Comparison of ENCODE assay signal across 14 mouse cellular contexts in the genomic region with DNA sequence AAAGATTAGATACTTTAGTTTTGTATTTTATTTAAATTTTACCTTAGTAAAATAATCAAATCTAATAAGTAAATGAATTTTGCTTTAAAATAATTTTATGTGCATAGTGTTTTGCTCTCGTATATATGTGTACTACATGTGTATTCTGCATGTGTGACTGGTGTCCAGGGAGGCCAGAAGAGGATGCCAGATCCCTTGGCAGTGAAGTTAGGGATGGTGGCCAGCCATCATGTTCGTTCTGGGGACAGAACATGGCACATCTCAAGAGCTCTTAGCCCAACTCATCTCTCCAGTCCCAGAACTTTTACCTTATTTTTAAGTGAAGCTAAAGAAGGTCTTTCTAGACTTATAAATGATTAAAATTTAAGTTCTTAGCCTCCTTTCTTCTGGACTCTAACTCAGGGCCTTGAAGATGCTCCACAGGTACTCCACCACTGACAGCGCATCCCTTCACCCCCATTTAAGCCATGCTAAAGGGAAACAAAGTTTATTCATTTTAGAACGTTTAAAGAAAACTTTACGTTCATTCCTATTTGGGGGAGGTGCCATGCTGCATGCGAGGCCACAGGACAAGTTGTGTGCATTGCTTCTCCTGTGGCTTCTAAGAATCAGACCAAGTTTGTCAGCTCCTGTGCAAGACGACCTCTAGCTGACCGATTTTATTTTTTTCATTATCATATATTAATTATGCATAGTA.
"Had no signal": no experiment of that assay in that cellular context is flagged by ENCODE, and none has a peak within 500 bp of the region (broad histone marks: within the 10 kb centered on the region; RNA-seq: fewer than 3 reads in every experiment).

No protein-coding gene starts in this region.

- H3K27me3 ChIP-seq: liver, embryonic 15.5 days; midbrain, embryonic 15.5 days; neural tube, embryonic 13.5 days had no signal

- DNase-seq: kidney, postnatal 25 days; lung, adult 2 months; lung, postnatal 36 days; retina, postnatal 1 day; right cerebral cortex, postnatal 4 days; spleen, adult 18-20 months; thymus, adult 18-20 months; thymus, postnatal 14 days had no signal

- H3K4me3 ChIP-seq: left cerebral cortex, adult 2 months; limb, embryonic 10.5 days; liver, embryonic 15.5 days; midbrain, embryonic 10.5 days; midbrain, embryonic 15.5 days; neural tube, embryonic 13.5 days had no signal

- H3K27ac ChIP-seq: left cerebral cortex, adult 2 months; limb, embryonic 10.5 days; liver, embryonic 15.5 days; midbrain, embryonic 10.5 days; midbrain, embryonic 15.5 days; neural tube, embryonic 13.5 days had no signal

- H3K36me3 ChIP-seq: limb, embryonic 10.5 days; liver, embryonic 15.5 days; midbrain, embryonic 10.5 days; midbrain, embryonic 15.5 days; neural tube, embryonic 13.5 days had no signal

- H3K9me3 ChIP-seq: limb, embryonic 10.5 days; liver, embryonic 15.5 days; midbrain, embryonic 10.5 days; midbrain, embryonic 15.5 days; neural tube, embryonic 13.5 days had no signal
